ENCODE assay signal across 8 mouse cellular contexts in genomic region chr12:8498591-8499000, GRCm38 (mm10). TPM values are rescaled to one million over a fixed set of nuclear protein-coding genes. Genes with fewer than 3 reads are reported as not detected.
DNase-seq lines count a peak whose midpoint lies in the region; ATAC-seq and TF ChIP-seq lines count a peak whose summit lies in the region.

No protein-coding gene starts in this region.

- TF ChIP-seq POLR2A in lung, adult 2 months (IDR thresholded peaks at IDR 0.05; ENCODE audit: borderline replicate concordance, extremely low read depth, low read depth, low read length), result peak; percentile 52; the same call in 1 of the 2 replicates

- WGBS in kidney, embryonic 15.5 days, result 2% methylated on average over 11 of the region's 13 CpGs
- 3% methylated on average over 13 of the region's 13 CpGs for WGBS in lung, adult 2 months

- peak; percentile 66 for TF ChIP-seq CTCF in layer of hippocampus, adult 2 months (conservative IDR thresholded peaks at IDR 0.05)
- no peak for TF ChIP-seq CTCF in lung, adult 2 months (IDR thresholded peaks at IDR 0.05; ENCODE audit: insufficient read depth, low read length)

- H3K9ac ChIP-seq in kidney, embryonic 15.5 days, result peak overlapping the region; percentile 94

- peak in 1 of 2 experiments; percentile 58 for DNase-seq in layer of hippocampus, adult 2 months (ENCODE audit: low spot score in 2 of 2)
- no peak for DNase-seq in layer of hippocampus, adult 9-11 months
- DNase-seq in adrenal gland, postnatal 14 days, result peak; percentile 78
- peak; percentile 44 for DNase-seq in gastrocnemius, postnatal 14 days
- no peak for DNase-seq in lung, adult 2 months
- DNase-seq in right cerebral cortex, adult 18-20 months, result peak; percentile 42
- no peak for DNase-seq in urinary bladder, adult 18-20 months (ENCODE audit: low spot score in 2 of 2)

- H3K9me3 ChIP-seq in kidney, embryonic 15.5 days (replicated peaks), result no peaks in the 10 kb centered on the region

- H3K4me1 ChIP-seq in kidney, embryonic 15.5 days, result peaks cover 49% of the 10 kb centered on the region
- H3K4me1 ChIP-seq in lung, adult 2 months (ENCODE audit: control insufficient read depth, insufficient read depth, low read length), result peaks cover 18% of the 10 kb centered on the region

- peak; percentile 1; the same call in 1 of the 2 replicates for ATAC-seq in kidney, embryonic 15.5 days (replicated peaks; ENCODE audit: low FRiP score)

- peak overlapping the region; percentile 100 for H3K4me3 ChIP-seq in layer of hippocampus, adult 2 months
- peak overlapping the region; percentile 89 for H3K4me3 ChIP-seq in kidney, embryonic 15.5 days (replicated peaks)
- H3K4me3 ChIP-seq in lung, adult 2 months (replicated peaks; ENCODE audit: extremely low read depth, low read depth, low read length), result peak overlapping the region; percentile 94

- H3K4me2 ChIP-seq in kidney, embryonic 15.5 days, result peak overlapping the region; percentile 92

- no peaks in the 10 kb centered on the region for H3K36me3 ChIP-seq in kidney, embryonic 15.5 days

- peak overlapping the region; percentile 100 for H3K27ac ChIP-seq in layer of hippocampus, adult 2 months
- peak overlapping the region; percentile 98 for H3K27ac ChIP-seq in kidney, embryonic 15.5 days

- no peaks in the 10 kb centered on the region for H3K27me3 ChIP-seq in kidney, embryonic 15.5 days

- intact Hi-C loops in gastrocnemius, postnatal 14 days (cut with DNase I; ENCODE audit: low total_unique reads), result no loop called here

RNA-seq across cellular contexts. Expression of gene Rhob, which starts 1.2 kb away (rescaled TPM):
- 100 to 1,000 TPM; 359 to 361 TPM for total RNA-seq in layer of hippocampus, adult 2 months (2021)
- 201 and 234 TPM in 2 replicates for total RNA-seq in adrenal gland, postnatal 14 days (2021)
- total RNA-seq in gastrocnemius, postnatal 14 days (2021), result 10 to 100 TPM; 59.5 to 96.2 TPM
- 35.4 and 38.7 TPM in 2 replicates for polyA plus RNA-seq in kidney, embryonic 15.5 days (2015; fragmentation: Nextera tagmentation; extraction: Ambion mirVana)
- polyA plus RNA-seq in lung, adult 2 months (2012; rRNA removed), result 324 and 526 TPM in 2 replicates

Comparison
In these comparisons a context has a peak if more than half of its experiments do, and no peak if none do; other contexts are left out.
1. DNase-seq: peak in adrenal gland, postnatal 14 days (single experiment), gastrocnemius, postnatal 14 days (single experiment) and right cerebral cortex, adult 18-20 months (single experiment); none in layer of hippocampus, adult 9-11 months (single experiment), lung, adult 2 months (single experiment) and urinary bladder, adult 18-20 months (0 of 2).
2. Peak in every context shown above with its lines, with median percentiles within 50 percentile points of each other: H3K4me3 ChIP-seq.